Mouse (Mus musculus) forebrain, embryonic 10.5 days (tissue): Measurements from ENCODE around the gene Fam69b. TPM values are rescaled to one million over a fixed set of nuclear protein-coding genes. Genes with fewer than 3 reads are reported as not detected.
A peak's percentile ranks its signal among the peaks of the same experiment; 100 is the strongest.

Source experiments
- DNase-seq: peaks from one replicate; pipeline ENCODE4 v3.0.0-alpha.2; 2017; ENCODE audit warnings: low spot score; ENCODE audit errors: extremely low spot score
- H3K27ac ChIP-seq: fragments of 300-500 bp; sonication (generic); 2 replicates; pipeline ENCODE4 v1.5.1; 2016; ENCODE audit warnings: mild to moderate bottlenecking
- H3K27me3 ChIP-seq: fragments of 300-500 bp; sonication (generic); 2 replicates; pipeline ENCODE4 v1.6.1; 2016; ENCODE audit warnings: mild to moderate bottlenecking; ENCODE audit not compliant: poor library complexity, severe bottlenecking
- H3K36me3 ChIP-seq: fragments of 300-500 bp; sonication (generic); replicated peaks from 2 replicates; pipeline ENCODE4 v1.6.1; 2016; ENCODE audit warnings: mild to moderate bottlenecking, moderate library complexity
- H3K4me1 ChIP-seq: fragments of 300-500 bp; sonication (generic); 2 replicates; pipeline ENCODE4 v1.6.1; 2016
- H3K4me3 ChIP-seq: fragments of 300-500 bp; sonication (generic); 2 replicates; pipeline ENCODE4 v1.5.1; 2016; ENCODE audit warnings: mild to moderate bottlenecking, moderate library complexity
- H3K9me3 ChIP-seq: fragments of 300-500 bp; sonication (generic); 2 replicates; pipeline ENCODE4 v1.6.1; 2016; ENCODE audit warnings: mild to moderate bottlenecking, moderate library complexity
- WGBS: fragments of 180-500 bp; shearing (Covaris S2); methylation state at CpG from one replicate; pipeline ENCODE4 v1.1.7; 2016; 5-methylcytosine and 5-hydroxymethylcytosine counted together
- polyA plus RNA-seq: library from polyadenylated mRNA; unstranded; fragments of >200 nt; fragmentation: Nextera tagmentation; extraction: Ambion mirVana; gene quantifications from 2 replicates; pipeline ENCODE4 v1.2.1, GENCODE M21; 2016

Fam69b gene
- 44.1 and 49.4 TPM in 2 replicates for polyA plus RNA-seq

- H3K27ac ChIP-seq: peak within 1 kb of the TSS; percentile 95
- H3K9me3 ChIP-seq: no peaks in the 10 kb centered on the region
- H3K27me3 ChIP-seq: peaks cover 13% of the 10 kb centered on the region
- H3K36me3 ChIP-seq: peaks cover 11% of the 10 kb centered on the region
- DNase-seq: peak; percentile 75
- H3K4me1 ChIP-seq: peaks cover 45% of the 10 kb centered on the region
- peak within 1 kb of the TSS; percentile 84 for H3K4me3 ChIP-seq
- under 1% methylated on average over 69 of the region's 70 CpGs for WGBS
Observed at GRCm38 (mm10) chr2:26627921-26628739, at the start of gene Fam69b. Fam69b (plus strand) TSS chr2:26628457.

- no peaks in the 10 kb centered on the region for H3K27me3 ChIP-seq
- no peaks in the 10 kb centered on the region for H3K9me3 ChIP-seq
- peaks cover 53% of the 10 kb centered on the region for H3K4me1 ChIP-seq
- H3K4me3 ChIP-seq: no peak within 1 kb of the TSS
- peak within 1 kb of the TSS; percentile 78 for H3K27ac ChIP-seq
- 95% methylated on average over 1 of the region's 1 CpGs for WGBS
- DNase-seq: no peak
- H3K36me3 ChIP-seq: no peaks in the 10 kb centered on the region
Observed at GRCm38 (mm10) chr2:26579714-26580113, 48.5 kb upstream of the Fam69b start, which contains the start of gene Egfl7. Egfl7 (plus strand) TSS chr2:26580014.

GRCm38 (mm10) chr2:26580751-26581150 is 47.5 kb upstream of the Fam69b start:
- Histone ChIP-seq H3K4me1 (peaks cover 42% of the 10 kb centered on the region), H3K36me3 (no peaks in the 10 kb centered on the region), H3K27ac (0 out of 2 replicates have a peak overlapping the region, but pooled peaks have one; percentile 40), H3K4me3 (no peak overlapping the region), H3K27me3 (peaks cover 8% of the 10 kb centered on the region; the same call in 1 of the 2 replicates), H3K9me3 (no peaks in the 10 kb centered on the region)
- DNase-seq: no peak
- 90% methylated on average over 5 of the region's 5 CpGs for WGBS

- 67% methylated on average over 2 of the region's 2 CpGs for WGBS
- H3K9me3 ChIP-seq: no peaks in the 10 kb centered on the region
- H3K4me1 ChIP-seq: peaks cover 39% of the 10 kb centered on the region
- no peaks in the 10 kb centered on the region for H3K36me3 ChIP-seq
- no peak overlapping the region for H3K27ac ChIP-seq
- H3K27me3 ChIP-seq: peaks cover 9% of the 10 kb centered on the region; the same call in 1 of the 2 replicates
- H3K4me3 ChIP-seq: no peak overlapping the region
- DNase-seq: no peak
Observed at GRCm38 (mm10) chr2:26582203-26582602, 46.1 kb upstream of the Fam69b start.

GRCm38 (mm10) chr2:26582741-26583140 is 45.5 kb upstream of the Fam69b start:
- Histone ChIP-seq H3K27ac (peak overlapping the region; percentile 63; the same call in 1 of the 2 replicates), H3K36me3 (no peaks in the 10 kb centered on the region), H3K27me3 (peaks cover 9% of the 10 kb centered on the region; the same call in 1 of the 2 replicates), H3K9me3 (no peaks in the 10 kb centered on the region), H3K4me3 (no peak overlapping the region), H3K4me1 (peaks cover 39% of the 10 kb centered on the region)
- WGBS: 83% methylated on average over 7 of the region's 7 CpGs
- no peak for DNase-seq

- peaks cover 39% of the 10 kb centered on the region for H3K4me1 ChIP-seq
- 80% methylated on average over 11 of the region's 11 CpGs for WGBS
- peaks cover 9% of the 10 kb centered on the region; the same call in 1 of the 2 replicates for H3K27me3 ChIP-seq
- peak overlapping the region; percentile 36 for H3K4me3 ChIP-seq
- H3K36me3 ChIP-seq: no peaks in the 10 kb centered on the region
- peak overlapping the region; percentile 63 for H3K27ac ChIP-seq
- H3K9me3 ChIP-seq: no peaks in the 10 kb centered on the region
- no peak for DNase-seq
Observed at GRCm38 (mm10) chr2:26583640-26584039, 44.6 kb upstream of the Fam69b start.

GRCm38 (mm10) chr2:26585713-26586112 is 42.5 kb upstream of the Fam69b start:
- Histone ChIP-seq H3K27me3 (peaks cover 9% of the 10 kb centered on the region; the same call in 1 of the 2 replicates), H3K4me3 (peak overlapping the region; percentile 66), H3K36me3 (no peaks in the 10 kb centered on the region; the same call in 1 of the 2 replicates), H3K4me1 (peaks cover 38% of the 10 kb centered on the region), H3K9me3 (no peaks in the 10 kb centered on the region), H3K27ac (peak overlapping the region; percentile 54)
- DNase-seq: no peak
- WGBS: 70% methylated on average over 6 of the region's 6 CpGs

- Histone ChIP-seq H3K4me1 (peaks cover 38% of the 10 kb centered on the region), H3K27me3 (peaks cover 9% of the 10 kb centered on the region; the same call in 1 of the 2 replicates), H3K9me3 (no peaks in the 10 kb centered on the region), H3K36me3 (peaks cover 3% of the 10 kb centered on the region; the same call in 1 of the 2 replicates), H3K4me3 (peak within 1 kb of the TSS; percentile 66), H3K27ac (peak within 1 kb of the TSS; percentile 88)
- peak; percentile 86 for DNase-seq
- WGBS: under 1% methylated on average over 65 of the region's 65 CpGs
Observed at GRCm38 (mm10) chr2:26586294-26587043, 41.8 kb upstream of the Fam69b start, which contains the start of gene Gm20532. Gm20532 (plus strand) TSS chr2:26586639.

GRCm38 (mm10) chr2:26587044-26587405 is 41.2 kb upstream of the Fam69b start:
- no peak for DNase-seq
- peaks cover 38% of the 10 kb centered on the region for H3K4me1 ChIP-seq
- peak overlapping the region; percentile 66 for H3K4me3 ChIP-seq
- 5% methylated on average over 11 of the region's 11 CpGs for WGBS
- no peaks in the 10 kb centered on the region for H3K9me3 ChIP-seq
- peak overlapping the region; percentile 88 for H3K27ac ChIP-seq
- peaks cover 3% of the 10 kb centered on the region; the same call in 1 of the 2 replicates for H3K36me3 ChIP-seq
- peaks cover 9% of the 10 kb centered on the region; the same call in 1 of the 2 replicates for H3K27me3 ChIP-seq

- WGBS: 46% methylated on average over 4 of the region's 4 CpGs
- Histone ChIP-seq H3K4me3 (peak overlapping the region; percentile 66; the same call in 1 of the 2 replicates), H3K4me1 (peaks cover 35% of the 10 kb centered on the region), H3K36me3 (peaks cover 7% of the 10 kb centered on the region; the same call in 1 of the 2 replicates), H3K9me3 (no peaks in the 10 kb centered on the region), H3K27me3 (peaks cover 9% of the 10 kb centered on the region; the same call in 1 of the 2 replicates), H3K27ac (peak overlapping the region; percentile 40; the same call in 1 of the 2 replicates)
- no peak for DNase-seq
Observed at GRCm38 (mm10) chr2:26588573-26588972, 39.7 kb upstream of the Fam69b start.

GRCm38 (mm10) chr2:26589284-26589683 is 39.0 kb upstream of the Fam69b start:
- Histone ChIP-seq H3K9me3 (no peaks in the 10 kb centered on the region), H3K27me3 (peaks cover 9% of the 10 kb centered on the region; the same call in 1 of the 2 replicates), H3K36me3 (peaks cover 10% of the 10 kb centered on the region; the same call in 1 of the 2 replicates), H3K27ac (no peak overlapping the region), H3K4me3 (no peak overlapping the region), H3K4me1 (peaks cover 33% of the 10 kb centered on the region)
- DNase-seq: no peak
- 92% methylated on average over 10 of the region's 10 CpGs for WGBS

GRCm38 (mm10) chr2:26590282-26590681 is 38.0 kb upstream of the Fam69b start:
- Histone ChIP-seq H3K27ac (no peak overlapping the region), H3K36me3 (peaks cover 16% of the 10 kb centered on the region; the same call in 1 of the 2 replicates), H3K9me3 (no peaks in the 10 kb centered on the region), H3K27me3 (peaks cover 5% of the 10 kb centered on the region; the same call in 1 of the 2 replicates), H3K4me3 (no peak overlapping the region), H3K4me1 (peaks cover 33% of the 10 kb centered on the region)
- WGBS: 94% methylated on average over 7 of the region's 7 CpGs
- no peak for DNase-seq
